Mouse (Mus musculus) cerebellum, postnatal 4 days (tissue): ENCODE data around the gene Zfp597.
A peak's percentile ranks its signal among the peaks of the same experiment; 100 is the strongest.

ENCODE experiments used
- DNase-seq, 2 experiments: peaks; one replicate each; pipeline ENCODE4 v3.0.0; 2022; ENCODE audit warnings: low spot score in 2 of 2, mixed read lengths in 1 of 2

Gene Zfp597

GRCm38 (mm10) chr16:3884201-3885064, at the start of gene Zfp597, which contains the start of gene Gm20695:
Zfp597 (minus strand) TSS chr16:3884561.
Gm20695 (plus strand) TSS chr16:3884648.
- peak; percentile 92 to 96 for DNase-seq

- no peak for DNase-seq
Observed at GRCm38 (mm10) chr16:3934091-3934490, 49.7 kb upstream of the Zfp597 start.

- no peak for DNase-seq
Observed at GRCm38 (mm10) chr16:3933536-3933935, 49.2 kb upstream of the Zfp597 start.

GRCm38 (mm10) chr16:3929151-3929550, 44.8 kb upstream of the Zfp597 start:
- DNase-seq = no peak

GRCm38 (mm10) chr16:3928582-3928981, 44.2 kb upstream of the Zfp597 start:
- DNase-seq = no peak

- DNase-seq = no peak
Observed at GRCm38 (mm10) chr16:3923966-3924365, 39.6 kb upstream of the Zfp597 start.

GRCm38 (mm10) chr16:3923515-3923914, 39.2 kb upstream of the Zfp597 start:
- no peak for DNase-seq

- DNase-seq = no peak
Observed at GRCm38 (mm10) chr16:3920756-3921155, 36.4 kb upstream of the Zfp597 start.

GRCm38 (mm10) chr16:3909118-3909517, 24.8 kb upstream of the Zfp597 start:
- no peak for DNase-seq

- DNase-seq = peak; percentile 82 to 90
Observed at GRCm38 (mm10) chr16:3908537-3909111, 24.3 kb upstream of the Zfp597 start, which contains the start of the genes 1700037C18Rik and Cluap1. 1700037C18Rik (minus strand) TSS chr16:3908689. Cluap1 (plus strand) TSS chr16:3908801.

GRCm38 (mm10) chr16:3907471-3907870, 23.1 kb upstream of the Zfp597 start:
- DNase-seq = no peak

- no peak for DNase-seq
Observed at GRCm38 (mm10) chr16:3896553-3896952, 12.2 kb upstream of the Zfp597 start.

- no peak for DNase-seq
Observed at GRCm38 (mm10) chr16:3896046-3896445, 11.7 kb upstream of the Zfp597 start.

- no peak for DNase-seq
Observed at GRCm38 (mm10) chr16:3895173-3895792, 10.9 kb upstream of the Zfp597 start.

GRCm38 (mm10) chr16:3893739-3894138, 9.4 kb upstream of the Zfp597 start:
- no peak for DNase-seq

GRCm38 (mm10) chr16:3891621-3892295, 7.4 kb upstream of the Zfp597 start:
- DNase-seq = no peak

- no peak for DNase-seq
Observed at GRCm38 (mm10) chr16:3885065-3885670, 807 bp upstream of the Zfp597 start.

GRCm38 (mm10) chr16:3876346-3876745, 8.0 kb downstream of the Zfp597 start:
- DNase-seq = no peak

- peak; percentile 69 to 87 for DNase-seq
Observed at GRCm38 (mm10) chr16:3872216-3873047, 11.9 kb downstream of the Zfp597 start, which contains the start of gene Naa60. Naa60 (plus strand) TSS chr16:3872375.

- no peak for DNase-seq
Observed at GRCm38 (mm10) chr16:3871815-3872214, 12.5 kb downstream of the Zfp597 start.
